Mouse (Mus musculus) activated CD4-positive, CD25-positive, alpha-beta regulatory T cell, adult 4 months (primary cell): Measurements from ENCODE around the gene Tmem60. TPM values are rescaled to one million over a fixed set of nuclear protein-coding genes. Genes with fewer than 3 reads are reported as not detected.

ENCODE experiments used
- ATAC-seq: one replicate; pipeline ENCODE4 v1.8.0; 2017
- polyA plus RNA-seq, 2 experiments: library from polyadenylated mRNA; unstranded; fragments of 100-300 nt; shearing (Covaris generic); gene quantifications; one replicate each; pipeline ENCODE4 v1.2.1; 2017

The Tmem60 gene
- 10 to 100 TPM; 50.2 to 53.9 TPM for polyA plus RNA-seq

- peak; percentile 87 for ATAC-seq
These were observed at the start of gene Tmem60, which contains the start of gene Phtf2 for GRCm38 (mm10) chr5:20881915-20882800. Gene Tmem60 (plus strand): TSS chr5:20882191. Gene Phtf2 (minus strand): TSS chr5:20882124.

- no peak for ATAC-seq
These were observed 47.6 kb upstream of the Tmem60 start for GRCm38 (mm10) chr5:20834399-20834798.

- no peak for ATAC-seq
These were observed 44.9 kb upstream of the Tmem60 start for GRCm38 (mm10) chr5:20837082-20837481.

- ATAC-seq: no peak
These were observed 38.6 kb upstream of the Tmem60 start for GRCm38 (mm10) chr5:20843405-20843804.

- ATAC-seq: no peak
These were observed 38.2 kb upstream of the Tmem60 start for GRCm38 (mm10) chr5:20843816-20844215.

- no peak for ATAC-seq
These were observed 35.0 kb upstream of the Tmem60 start for GRCm38 (mm10) chr5:20847010-20847409.

- no peak for ATAC-seq
These were observed 26.9 kb upstream of the Tmem60 start for GRCm38 (mm10) chr5:20855066-20855465.

GRCm38 (mm10) chr5:20858404-20858803 is 23.6 kb upstream of the Tmem60 start:
- no peak for ATAC-seq

- ATAC-seq: no peak
These were observed 21.4 kb upstream of the Tmem60 start for GRCm38 (mm10) chr5:20860565-20860964.

GRCm38 (mm10) chr5:20861901-20862300 is 20.1 kb upstream of the Tmem60 start:
- ATAC-seq: no peak

GRCm38 (mm10) chr5:20864216-20864969 is 17.6 kb upstream of the Tmem60 start:
- peak; percentile 69 for ATAC-seq

GRCm38 (mm10) chr5:20865193-20865755 is 16.7 kb upstream of the Tmem60 start:
- ATAC-seq: peak; percentile 57

GRCm38 (mm10) chr5:20873146-20873545 is 8.8 kb upstream of the Tmem60 start:
- no peak for ATAC-seq

GRCm38 (mm10) chr5:20876934-20877426 is 5.0 kb upstream of the Tmem60 start:
- ATAC-seq: peak; percentile 24

- no peak for ATAC-seq
These were observed 1.6 kb upstream of the Tmem60 start for GRCm38 (mm10) chr5:20880386-20880785.

- no peak for ATAC-seq
These were observed 905 bp upstream of the Tmem60 start for GRCm38 (mm10) chr5:20880797-20881775.

- ATAC-seq: no peak
These were observed 2.1 kb downstream of the Tmem60 start for GRCm38 (mm10) chr5:20884036-20884620.

- no peak for ATAC-seq
These were observed 15.6 kb downstream of the Tmem60 start for GRCm38 (mm10) chr5:20897446-20898167.

GRCm38 (mm10) chr5:20904647-20905046 is 22.7 kb downstream of the Tmem60 start:
- ATAC-seq: no peak

GRCm38 (mm10) chr5:20905437-20905836 is 23.4 kb downstream of the Tmem60 start:
- no peak for ATAC-seq

GRCm38 (mm10) chr5:20906191-20906590 is 24.2 kb downstream of the Tmem60 start:
- ATAC-seq: no peak
